Mouse (Mus musculus) spleen, adult 18-20 months (tissue): ENCODE results near the gene Lysmd2.
A peak's percentile ranks its signal among the peaks of the same experiment; 100 is the strongest.
"Not testable (repeated sequence)": the region's sequence is repeated elsewhere in the genome, so short reads cannot be mapped to it uniquely, and the experiment has no call there.

Experiments used
- DNase-seq, 2 experiments: peaks; one replicate each; pipeline ENCODE4 v3.0.0; 2022; ENCODE audit warnings: mixed read lengths in 2 of 2

Lysmd2 gene

GRCm38 (mm10) chr9:75625556-75626307, at the start of gene Lysmd2:
Gene Lysmd2 (plus strand): TSS chr9:75625741.
- peak; percentile 37 to 52 for DNase-seq

- no peak for DNase-seq
These were observed 46.2 kb upstream of the Lysmd2 start for GRCm38 (mm10) chr9:75579321-75579720.

GRCm38 (mm10) chr9:75581694-75582350, 43.7 kb upstream of the Lysmd2 start:
- no peak for DNase-seq

DNA sequence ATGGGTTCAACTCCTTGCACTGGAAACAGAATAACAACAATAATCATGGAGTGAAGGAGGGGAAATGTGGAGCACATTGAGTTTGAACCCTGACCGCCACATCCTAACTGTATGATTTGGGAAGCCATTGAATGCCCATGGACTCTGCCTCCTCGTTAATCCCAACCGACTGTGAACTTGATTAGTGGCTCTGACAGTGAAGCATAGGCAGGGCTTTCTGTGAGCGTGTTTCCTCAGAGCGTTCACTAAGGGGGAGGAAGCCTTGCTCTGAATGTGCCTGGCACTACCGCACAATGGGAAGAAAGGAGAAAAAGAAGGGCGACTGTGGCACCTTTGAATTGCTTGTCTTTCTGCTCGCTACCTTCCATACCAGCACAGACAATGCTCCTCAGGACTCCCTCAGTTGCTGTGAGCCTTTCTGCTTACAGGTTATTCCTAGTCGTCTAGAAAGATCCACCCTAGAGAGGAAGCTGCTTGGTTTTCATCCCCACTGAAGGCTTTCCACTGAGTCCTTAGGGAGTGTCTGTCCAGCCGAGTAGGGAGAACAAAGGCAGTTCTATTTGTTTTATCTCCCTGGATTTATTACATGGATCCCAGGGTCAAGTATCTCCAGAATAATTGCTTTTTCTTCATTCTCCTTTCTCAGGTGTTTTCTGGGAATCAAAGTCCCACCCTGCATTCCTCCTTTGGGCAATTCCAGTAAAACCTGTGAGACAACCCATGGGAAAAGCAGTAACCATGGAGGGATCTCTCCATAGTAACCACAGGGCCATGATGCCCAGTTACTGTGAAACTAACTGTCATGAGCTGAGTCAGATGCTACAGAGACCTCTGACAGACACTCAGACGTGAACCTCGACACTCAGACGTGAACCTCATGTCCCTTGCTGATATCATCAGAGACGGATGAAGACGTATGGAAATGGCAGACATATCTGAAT, 35.4 kb upstream of the Lysmd2 start:
- no peak for DNase-seq

- no peak for DNase-seq
These were observed 32.1 kb upstream of the Lysmd2 start for GRCm38 (mm10) chr9:75593481-75593880.

DNA sequence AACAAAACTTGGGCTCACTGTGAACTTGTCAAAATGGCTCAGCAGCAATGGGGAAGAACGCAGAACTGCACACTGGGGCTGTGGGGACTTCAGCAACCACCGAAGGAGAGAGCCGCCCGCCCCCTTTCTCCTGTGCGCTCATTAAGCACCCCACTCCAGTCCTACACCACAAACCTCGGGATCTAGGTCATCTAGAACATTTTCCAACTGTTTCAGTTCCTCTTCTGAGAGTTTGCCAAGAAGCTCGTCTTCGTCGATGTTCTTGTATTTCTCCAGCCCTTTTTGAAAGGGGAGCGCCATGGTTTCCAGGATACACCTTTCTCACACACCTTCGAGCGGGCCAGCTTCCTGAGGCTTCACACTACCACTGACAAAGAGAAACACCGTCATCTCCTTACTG, 28.5 kb upstream of the Lysmd2 start:
- no peak for DNase-seq

GRCm38 (mm10) chr9:75597596-75597995, 27.9 kb upstream of the Lysmd2 start:
- DNase-seq = no peak

DNA sequence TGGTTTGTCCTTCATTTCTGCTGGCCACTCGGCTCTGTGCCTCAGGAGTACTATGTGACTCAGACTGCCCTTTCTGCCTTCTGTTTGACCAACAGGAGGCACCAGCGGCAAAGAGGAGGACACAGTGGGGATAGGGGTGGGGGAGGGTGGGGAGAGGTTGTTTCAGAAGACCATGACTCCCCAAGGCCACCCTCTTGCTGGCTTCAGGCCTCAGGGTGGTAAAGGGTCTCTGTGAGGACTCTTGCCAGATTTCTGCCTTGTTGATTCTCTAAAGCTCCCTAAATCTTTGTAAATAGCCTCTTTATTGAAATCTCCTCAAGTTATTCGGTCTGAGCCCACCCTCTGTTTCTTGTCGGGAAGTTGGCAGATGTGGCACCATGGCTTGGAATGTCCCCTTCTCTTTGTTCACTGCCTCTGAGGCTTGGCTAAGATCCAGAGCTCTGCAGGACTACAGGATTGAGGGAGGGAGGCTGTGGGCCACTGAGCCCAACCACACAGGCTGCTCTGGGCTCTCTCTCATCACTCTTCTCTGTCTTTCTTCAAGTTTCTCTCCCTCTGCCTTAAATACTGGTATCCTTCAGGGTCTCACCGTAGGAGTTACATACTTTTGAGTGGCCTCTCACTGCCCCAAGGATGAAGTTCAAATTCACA, 26.2 kb upstream of the Lysmd2 start:
- DNase-seq = no peak

DNA sequence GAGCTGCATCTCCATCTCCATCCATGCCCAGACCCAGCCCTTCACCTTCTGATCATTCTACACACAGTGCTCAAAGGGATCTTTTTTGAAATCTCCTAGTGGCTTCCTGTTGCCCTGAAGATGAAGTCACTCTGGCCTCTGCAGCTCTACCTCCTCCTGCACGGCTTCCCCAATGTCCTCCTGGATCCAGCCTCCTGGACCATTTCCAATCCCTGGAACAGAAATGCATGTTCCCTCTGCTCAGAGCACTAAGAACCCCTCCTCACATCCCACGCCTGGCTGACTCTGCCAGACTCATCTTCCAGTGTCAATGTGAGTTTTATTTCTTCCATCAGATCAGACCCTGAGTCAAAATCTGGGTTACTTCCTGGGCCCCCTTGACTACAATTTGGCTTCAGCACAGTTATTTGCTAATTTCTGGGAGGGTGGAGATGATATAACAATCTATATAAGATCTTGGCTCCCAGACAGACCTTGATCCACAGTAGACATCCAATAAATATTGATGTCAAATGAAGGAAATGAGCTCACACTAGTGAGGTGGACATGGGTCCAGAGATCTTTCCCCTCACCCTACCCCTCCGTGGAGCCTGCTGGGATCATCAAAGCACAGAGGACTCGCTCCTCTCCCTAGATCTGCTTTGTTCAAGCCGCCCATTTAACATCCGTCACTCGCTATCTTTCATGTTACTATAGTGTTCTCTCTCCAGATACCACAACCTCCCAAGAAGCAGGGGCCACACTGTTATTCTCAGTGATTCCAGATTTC, 25.2 kb upstream of the Lysmd2 start:
- DNase-seq = no peak

DNA sequence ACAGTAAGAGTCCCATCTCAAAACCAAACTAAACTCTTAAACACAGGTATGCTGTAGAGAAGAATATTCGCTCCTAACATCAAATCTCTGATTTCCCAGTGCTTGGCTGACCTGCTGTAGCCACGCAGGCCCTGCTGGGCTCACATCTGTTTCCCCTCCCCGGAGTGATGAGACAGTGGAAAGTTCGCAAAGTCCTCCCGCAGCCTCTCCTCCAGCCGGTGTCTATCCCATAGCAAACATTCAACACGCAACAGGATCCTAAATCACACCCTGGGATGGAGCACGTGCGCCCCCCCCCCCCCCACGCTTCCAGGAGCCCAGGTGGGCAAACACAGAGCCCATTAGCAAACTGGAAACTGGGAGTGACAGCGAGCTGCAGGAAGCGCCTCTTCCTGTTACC, 24.0 kb upstream of the Lysmd2 start:
- no peak for DNase-seq

DNA sequence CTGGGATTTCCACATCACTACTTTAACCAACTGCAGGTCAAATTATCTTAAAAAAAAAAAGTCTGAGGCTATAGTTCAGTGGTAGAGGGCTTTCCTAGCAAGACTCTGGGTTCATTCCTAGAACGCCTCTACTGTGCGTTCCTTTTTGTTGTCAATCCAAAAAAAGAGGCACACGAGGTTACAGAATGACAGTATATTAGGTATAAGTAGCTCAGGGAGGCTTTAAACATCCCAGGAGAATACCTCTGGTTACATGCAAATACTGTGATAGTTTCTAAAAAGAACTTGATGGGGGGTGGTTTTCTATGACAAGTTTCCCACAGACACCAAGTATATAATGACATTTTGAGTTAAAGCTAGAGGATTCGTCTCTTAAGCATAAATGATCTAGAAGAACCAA, 18.0 kb upstream of the Lysmd2 start:
- no peak for DNase-seq

GRCm38 (mm10) chr9:75609505-75609904, 16.0 kb upstream of the Lysmd2 start:
- DNase-seq = no peak

- no peak for DNase-seq
These were observed 15.6 kb upstream of the Lysmd2 start for GRCm38 (mm10) chr9:75609965-75610364.

DNA sequence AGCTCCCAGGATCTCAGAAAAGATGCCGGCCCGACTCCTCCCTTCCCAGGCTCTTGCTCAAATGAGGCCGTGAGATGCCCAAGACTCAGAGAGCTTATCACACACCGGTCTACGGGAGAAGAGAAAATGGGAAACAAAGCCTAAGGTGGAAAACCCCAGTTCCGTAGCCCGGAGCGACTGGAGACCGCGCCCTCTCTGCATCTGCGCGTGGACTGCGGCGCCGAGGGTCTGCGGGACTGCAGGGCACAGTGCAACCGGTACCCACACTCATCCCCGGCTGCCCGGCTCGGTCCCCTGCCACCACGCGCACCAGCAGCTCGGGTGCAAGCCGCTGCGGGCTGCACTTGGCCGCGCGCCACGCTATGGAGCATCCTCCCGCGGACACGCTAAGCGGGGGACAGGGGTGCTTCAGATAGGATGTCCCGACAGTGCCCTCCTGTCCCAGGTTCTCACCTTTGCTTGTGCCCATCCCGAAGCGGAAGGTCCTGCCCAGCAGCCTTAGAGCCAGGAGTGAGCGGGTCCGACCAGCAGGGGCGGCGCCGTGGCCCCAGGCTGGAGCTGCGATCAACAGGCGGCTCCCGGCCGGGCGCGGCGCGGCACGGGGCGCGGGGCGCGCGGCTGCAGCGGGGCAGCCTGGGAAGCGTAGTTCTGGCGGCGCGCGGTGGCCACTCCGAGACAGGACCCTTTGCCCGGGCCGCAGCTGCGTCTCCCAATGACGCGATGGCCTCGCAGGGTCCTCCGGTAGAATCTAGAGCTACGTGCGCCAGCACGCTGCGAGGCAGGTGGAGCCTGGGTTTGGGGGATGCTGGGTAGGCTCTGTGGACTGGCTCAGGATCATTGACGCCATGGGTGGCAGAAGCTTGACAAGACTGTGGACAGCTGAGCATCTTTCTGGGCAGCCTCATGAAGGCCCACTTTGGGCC, 14.7 kb upstream of the Lysmd2 start, which contains the start of gene Tmod2:
Gene Tmod2 (minus strand): TSS at position 755 of the 923 bp plus-strand sequence.
- DNase-seq = peak in 1 of 2 experiments; percentile 14

DNA sequence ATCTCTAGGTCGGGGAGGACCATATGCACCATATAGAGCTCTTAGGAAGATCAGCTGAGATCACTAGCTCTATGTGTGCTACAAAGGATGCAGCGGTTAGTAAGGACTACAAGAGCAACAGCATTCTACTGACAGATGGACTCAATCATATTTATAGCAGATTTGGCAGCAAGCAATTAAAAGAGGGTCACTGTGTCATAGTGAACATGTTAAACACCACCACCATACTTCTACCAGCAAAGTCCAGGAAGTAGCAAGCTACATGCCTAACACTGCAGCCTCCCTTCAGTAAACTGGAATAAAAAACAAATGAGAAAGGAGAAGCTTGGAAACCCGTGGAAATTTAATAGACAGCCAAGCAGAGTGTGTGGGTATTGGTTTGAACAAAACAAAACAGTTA, 9.0 kb upstream of the Lysmd2 start:
- no peak for DNase-seq

GRCm38 (mm10) chr9:75618836-75619400, 6.6 kb upstream of the Lysmd2 start:
- no peak for DNase-seq

DNA sequence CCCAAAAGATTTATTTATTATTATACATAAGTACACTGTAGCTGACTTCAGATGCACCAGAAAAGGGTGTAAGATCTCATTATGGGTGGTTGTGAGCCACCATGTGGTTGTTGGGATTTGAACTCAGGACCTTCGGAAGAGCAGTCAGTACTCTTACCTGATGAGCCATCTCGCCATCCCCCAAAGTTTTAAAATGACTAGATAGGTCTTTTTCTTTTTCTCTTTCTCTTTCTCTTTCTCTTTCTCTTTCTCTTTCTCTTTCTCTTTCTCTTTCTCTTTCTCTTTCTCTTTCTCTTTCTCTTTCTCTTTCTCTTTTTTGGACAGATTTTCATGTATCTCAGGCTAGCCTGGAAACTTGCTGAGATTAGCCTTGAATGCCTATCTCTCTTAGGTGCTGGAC, 5.8 kb upstream of the Lysmd2 start:
- not testable (repeated sequence) for DNase-seq

GRCm38 (mm10) chr9:75621428-75621827, 4.1 kb upstream of the Lysmd2 start:
- DNase-seq = no peak

DNA sequence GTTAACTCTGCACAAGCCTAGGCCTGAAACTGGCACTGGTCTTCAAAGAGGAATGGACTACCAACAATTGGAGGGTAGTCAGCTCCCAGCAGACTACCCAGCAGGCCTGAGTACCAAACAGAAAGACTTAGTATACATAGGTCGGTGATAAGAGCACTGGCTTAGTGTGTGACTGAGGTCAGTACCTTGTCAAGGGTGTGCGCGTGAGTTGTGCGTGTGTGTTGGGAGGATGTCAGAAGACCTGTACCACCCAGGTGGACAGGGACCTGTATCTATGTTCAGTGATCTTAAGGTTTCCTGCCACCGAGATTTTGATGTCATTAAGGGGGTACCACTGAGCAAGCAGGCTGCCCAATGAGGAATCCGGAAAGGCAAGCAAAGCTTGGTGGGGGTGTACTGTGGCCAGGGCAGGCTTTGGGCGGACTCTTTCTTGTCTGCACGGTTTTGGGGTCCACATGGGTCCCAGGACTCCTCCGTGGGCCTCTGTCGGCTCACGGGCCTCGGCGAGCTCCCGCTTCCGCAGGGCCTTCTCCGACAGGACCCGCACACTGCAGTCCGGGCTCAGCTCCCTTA, 472 bp upstream of the Lysmd2 start:
- DNase-seq = no peak

GRCm38 (mm10) chr9:75626308-75626604, 715 bp downstream of the Lysmd2 start:
- no peak for DNase-seq
